Mouse (Mus musculus): ENCODE measurements at regions not wholly inside any gene's neighbourhood (a gene's known extent, or its start where the extent isn't known, plus 50 kb on each side); places are given as distances from the start of the nearest gene placed in this dataset.

DNA sequence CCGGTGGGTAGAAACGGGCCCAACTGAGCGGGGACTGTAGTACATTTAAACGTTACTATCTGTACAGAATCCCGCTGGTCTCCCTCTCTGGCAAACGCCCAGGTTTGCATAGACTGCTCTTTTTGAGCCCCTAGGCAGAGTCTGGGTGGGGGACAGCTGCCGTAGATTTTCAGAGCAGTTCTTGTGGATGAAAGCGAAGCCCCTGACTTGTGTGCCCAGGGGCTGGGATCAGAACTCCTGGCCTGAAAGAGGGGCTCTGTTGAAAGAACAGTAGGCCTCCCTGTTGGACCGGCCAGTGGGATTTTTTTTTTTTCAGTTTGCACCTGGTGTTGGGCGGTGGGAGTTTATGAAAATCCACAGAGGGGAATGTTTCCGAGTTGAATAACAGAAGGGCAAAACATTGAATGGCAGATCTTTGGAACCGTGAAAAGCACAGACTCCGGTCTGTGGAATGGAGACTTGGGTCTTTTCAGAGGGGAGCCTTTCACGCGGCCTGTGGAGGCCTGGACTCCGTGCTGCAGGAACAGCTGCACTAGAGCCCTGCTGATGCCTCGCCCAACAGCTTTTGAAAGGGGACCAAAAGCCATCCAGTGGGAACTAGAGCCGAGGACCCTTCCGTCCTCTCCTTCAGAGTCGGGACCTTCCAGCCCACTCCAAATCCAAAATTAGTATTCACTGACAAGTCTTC is 297.3 kb downstream of the Pik3r1 start:
- Histone ChIP-seq H3K9ac (replicated peaks; ENCODE audit: low read length) (no peak overlapping the region), H3K36me3 (ENCODE audit: insufficient read depth, low read length) (no peaks in the 10 kb centered on the region), H3K4me2 (replicated peaks; ENCODE audit: low read depth, low read length) (no peak overlapping the region), H3K27me3 (ENCODE audit: insufficient read depth, low read length) (no peaks in the 10 kb centered on the region), H3K4me3 (ENCODE audit: low read length) (no peak overlapping the region), H3K4me1 (ENCODE audit: insufficient read depth, low read length) (no peaks in the 10 kb centered on the region; the same call in 1 of the 2 replicates), H3K27ac (ENCODE audit: low read length) (no peak overlapping the region), H3K9me3 (ENCODE audit: low read length) (no peaks in the 10 kb centered on the region)
- WGBS = 83% methylated on average over 20 of the region's 20 CpGs
- no peak for ATAC-seq (ENCODE audit: low FRiP score, low TSS enrichment)

DNA sequence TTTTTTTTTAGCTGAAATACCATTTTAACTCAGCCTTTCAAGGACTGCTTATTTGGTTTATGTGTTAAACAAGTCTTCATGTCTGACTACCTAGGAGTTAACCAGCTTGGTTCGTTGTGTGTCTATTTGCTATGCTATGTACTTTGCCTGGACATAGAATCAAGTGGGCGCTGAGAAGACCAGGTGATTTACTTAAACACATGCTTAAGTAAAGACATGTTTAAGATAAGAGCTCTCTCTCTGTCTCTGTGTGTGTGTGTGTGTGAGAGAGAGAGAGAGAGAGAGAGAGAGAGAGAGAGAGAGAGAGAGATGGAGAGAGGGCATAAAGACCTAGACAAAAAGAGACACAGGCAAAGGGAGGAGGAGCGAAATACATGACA is 302.3 kb downstream of the Pik3r1 start:
- Histone ChIP-seq H3K4me2 (replicated peaks; ENCODE audit: low read depth, low read length) (no peak overlapping the region), H3K9ac (replicated peaks; ENCODE audit: low read length) (no peak overlapping the region), H3K4me1 (ENCODE audit: insufficient read depth, low read length) (peaks cover 8% of the 10 kb centered on the region), H3K36me3 (ENCODE audit: insufficient read depth, low read length) (no peaks in the 10 kb centered on the region), H3K4me3 (ENCODE audit: low read length) (no peak overlapping the region), H3K27ac (ENCODE audit: low read length) (peak overlapping the region; percentile 31; the same call in 1 of the 2 replicates), H3K9me3 (ENCODE audit: low read length) (no peaks in the 10 kb centered on the region), H3K27me3 (ENCODE audit: insufficient read depth, low read length) (no peaks in the 10 kb centered on the region)
- ATAC-seq (ENCODE audit: low FRiP score, low TSS enrichment) = no peak
- WGBS = 62% methylated on average over 3 of the region's 3 CpGs

DNA sequence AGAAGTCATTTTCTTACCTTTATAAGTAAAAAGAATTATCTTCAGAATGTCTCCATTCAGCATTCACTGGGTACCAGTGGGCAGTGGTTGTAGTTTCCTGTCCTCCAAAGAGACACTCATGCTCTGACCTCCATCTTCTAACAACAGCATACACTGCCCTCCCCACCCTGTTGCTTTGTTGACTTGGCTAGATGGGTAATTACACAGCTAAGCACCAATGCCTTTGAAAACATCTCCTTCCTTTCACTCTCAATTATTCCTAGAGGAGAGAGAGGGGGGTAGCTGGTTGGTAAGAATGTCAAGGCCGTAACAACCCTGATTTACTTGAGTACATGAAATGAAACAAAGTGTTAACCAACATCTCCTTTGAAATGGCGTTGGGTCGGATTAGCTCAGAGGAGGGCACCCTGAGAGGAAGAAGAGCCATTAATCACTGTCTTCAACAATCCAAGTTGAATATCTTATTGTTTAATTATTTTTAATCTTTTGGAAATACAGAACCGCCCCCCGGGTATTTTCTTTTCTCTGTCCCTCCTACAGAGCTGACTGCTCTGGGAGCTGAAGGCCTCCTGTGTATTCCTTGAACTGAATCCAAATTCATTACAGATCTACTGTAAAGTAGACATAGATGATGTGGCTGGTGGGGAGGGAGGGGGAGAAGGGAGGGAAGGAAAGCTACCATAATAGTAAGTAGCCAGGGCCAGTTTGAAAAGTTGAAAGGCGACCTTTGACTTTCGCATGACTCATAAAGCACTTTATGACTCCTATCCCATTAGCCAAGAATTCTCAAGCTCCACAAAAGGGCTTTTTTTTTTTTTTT is 302.9 kb downstream of the Pik3r1 start:
- Histone ChIP-seq H3K4me3 (ENCODE audit: low read length) (no peak overlapping the region), H3K4me2 (replicated peaks; ENCODE audit: low read depth, low read length) (no peak overlapping the region), H3K27ac (ENCODE audit: low read length) (peak overlapping the region; percentile 59), H3K9ac (replicated peaks; ENCODE audit: low read length) (no peak overlapping the region), H3K4me1 (ENCODE audit: insufficient read depth, low read length) (peaks cover 8% of the 10 kb centered on the region), H3K27me3 (ENCODE audit: insufficient read depth, low read length) (no peaks in the 10 kb centered on the region), H3K9me3 (ENCODE audit: low read length) (no peaks in the 10 kb centered on the region), H3K36me3 (ENCODE audit: insufficient read depth, low read length) (no peaks in the 10 kb centered on the region)
- ATAC-seq (ENCODE audit: low FRiP score, low TSS enrichment) = peak; percentile 94
- 25% methylated on average over 7 of the region's 7 CpGs for WGBS

DNA sequence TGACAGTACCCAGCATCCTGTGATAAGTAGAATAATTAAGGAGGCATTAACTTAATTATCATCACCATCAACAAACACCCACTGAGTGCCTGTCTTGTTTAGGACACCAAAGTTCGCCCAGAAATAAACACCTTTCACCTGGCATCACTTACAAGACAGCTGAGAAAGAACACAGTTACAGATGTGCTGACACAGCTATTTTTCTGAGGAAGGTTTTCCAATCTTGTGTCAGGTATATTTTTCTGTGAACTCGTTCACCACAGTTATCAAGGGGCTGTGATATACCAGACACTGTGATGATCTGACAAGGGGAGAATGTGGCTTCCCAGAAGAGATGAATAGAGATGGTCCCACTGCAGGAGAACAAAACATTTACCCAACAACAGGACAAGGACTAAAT is 311.1 kb downstream of the Pik3r1 start:
- Histone ChIP-seq H3K4me3 (ENCODE audit: low read length) (no peak overlapping the region), H3K36me3 (ENCODE audit: insufficient read depth, low read length) (no peaks in the 10 kb centered on the region), H3K4me1 (ENCODE audit: insufficient read depth, low read length) (no peaks in the 10 kb centered on the region), H3K9ac (replicated peaks; ENCODE audit: low read length) (no peak overlapping the region), H3K27ac (ENCODE audit: low read length) (no peak overlapping the region), H3K27me3 (ENCODE audit: insufficient read depth, low read length) (no peaks in the 10 kb centered on the region), H3K9me3 (ENCODE audit: low read length) (no peaks in the 10 kb centered on the region), H3K4me2 (replicated peaks; ENCODE audit: low read depth, low read length) (no peak overlapping the region)
- ATAC-seq (ENCODE audit: low FRiP score, low TSS enrichment) = no peak
- 64% methylated on average over 2 of the region's 2 CpGs for WGBS

DNA sequence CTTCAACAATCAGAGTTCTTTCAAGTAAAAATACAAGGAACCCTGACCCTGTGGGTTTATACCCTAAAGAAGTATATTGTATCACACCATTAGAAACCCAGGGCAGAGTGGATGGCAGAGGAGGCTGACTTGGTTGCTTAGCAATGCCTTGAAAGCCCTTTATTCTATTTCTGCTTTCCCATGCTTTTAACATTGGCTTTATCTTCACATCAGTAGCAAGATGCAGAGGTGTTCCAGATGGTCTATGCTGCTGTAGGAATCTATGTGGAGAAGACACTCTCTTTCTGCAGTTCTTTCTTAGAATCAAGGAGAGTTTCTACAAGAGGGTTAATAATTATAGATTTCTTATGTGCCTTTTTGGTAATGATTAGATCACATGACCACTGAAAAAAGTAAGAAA is 313.7 kb downstream of the Pik3r1 start:
- Histone ChIP-seq H3K27ac (ENCODE audit: low read length) (no peak overlapping the region), H3K4me2 (replicated peaks; ENCODE audit: low read depth, low read length) (no peak overlapping the region), H3K9me3 (ENCODE audit: low read length) (no peaks in the 10 kb centered on the region), H3K9ac (replicated peaks; ENCODE audit: low read length) (no peak overlapping the region), H3K4me3 (ENCODE audit: low read length) (no peak overlapping the region), H3K4me1 (ENCODE audit: insufficient read depth, low read length) (no peaks in the 10 kb centered on the region), H3K36me3 (ENCODE audit: insufficient read depth, low read length) (no peaks in the 10 kb centered on the region), H3K27me3 (ENCODE audit: insufficient read depth, low read length) (no peaks in the 10 kb centered on the region)
- ATAC-seq (ENCODE audit: low FRiP score, low TSS enrichment) = no peak

DNA sequence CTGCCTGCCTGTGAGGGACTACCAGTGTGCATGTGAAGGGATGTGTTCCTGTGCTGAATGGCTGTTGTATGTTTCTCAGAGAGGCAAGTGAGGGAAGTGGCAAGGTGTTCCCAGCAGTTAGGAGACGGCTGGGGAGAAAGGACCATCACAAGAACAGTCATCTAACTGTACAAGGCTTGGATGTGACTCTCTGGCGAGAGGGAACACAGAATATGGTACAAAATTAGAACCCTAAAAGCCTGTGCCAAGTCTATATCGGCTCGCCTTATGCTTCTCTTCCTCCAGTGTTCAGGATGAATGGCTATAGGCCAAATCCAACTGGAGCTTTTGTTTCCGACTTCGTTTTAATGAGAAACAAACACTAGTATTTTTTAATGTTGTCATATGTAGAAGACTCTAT is 317.5 kb downstream of the Pik3r1 start:
- Histone ChIP-seq H3K36me3 (ENCODE audit: insufficient read depth, low read length) (no peaks in the 10 kb centered on the region), H3K9ac (replicated peaks; ENCODE audit: low read length) (no peak overlapping the region), H3K4me2 (replicated peaks; ENCODE audit: low read depth, low read length) (no peak overlapping the region), H3K4me3 (ENCODE audit: low read length) (no peak overlapping the region), H3K9me3 (ENCODE audit: low read length) (no peaks in the 10 kb centered on the region), H3K4me1 (ENCODE audit: insufficient read depth, low read length) (no peaks in the 10 kb centered on the region), H3K27me3 (ENCODE audit: insufficient read depth, low read length) (no peaks in the 10 kb centered on the region), H3K27ac (ENCODE audit: low read length) (no peak overlapping the region)
- 87% methylated on average over 6 of the region's 6 CpGs for WGBS
- no peak for ATAC-seq (ENCODE audit: low FRiP score, low TSS enrichment)

DNA sequence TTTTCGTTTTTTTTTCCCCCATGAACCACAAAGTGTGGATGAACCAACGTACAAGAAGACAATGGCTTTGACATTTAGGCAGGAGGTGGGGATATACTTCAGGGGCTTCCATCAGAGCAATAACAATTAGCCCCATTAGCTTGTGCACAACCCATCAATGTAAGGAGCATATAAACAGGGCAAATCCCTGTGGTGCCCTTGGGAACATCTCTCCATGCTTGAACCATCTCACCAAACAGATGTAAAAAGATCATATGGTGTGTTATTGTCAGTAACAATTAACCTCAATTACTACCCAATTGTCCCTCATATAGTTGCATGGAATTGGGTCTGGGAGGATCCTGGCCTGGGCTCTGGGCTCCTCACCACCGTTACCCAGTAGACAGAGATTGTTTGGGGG is 328.5 kb downstream of the Pik3r1 start:
- no peak overlapping the region for H3K4me2 ChIP-seq (replicated peaks; ENCODE audit: low read depth, low read length)
- H3K27me3 ChIP-seq (ENCODE audit: insufficient read depth, low read length) = no peaks in the 10 kb centered on the region
- no peaks in the 10 kb centered on the region for H3K36me3 ChIP-seq (ENCODE audit: insufficient read depth, low read length)
- 0 out of 2 replicates have a peak, but pooled peaks cover 5% of the 10 kb centered on the region for H3K4me1 ChIP-seq (ENCODE audit: insufficient read depth, low read length)
- H3K9ac ChIP-seq (replicated peaks; ENCODE audit: low read length) = no peak overlapping the region
- no peak overlapping the region for H3K4me3 ChIP-seq (ENCODE audit: low read length)
- ATAC-seq (ENCODE audit: low FRiP score, low TSS enrichment) = no peak
- 40% methylated on average over 3 of the region's 3 CpGs for WGBS
- H3K27ac ChIP-seq (ENCODE audit: low read length) = no peak overlapping the region
- H3K9me3 ChIP-seq (ENCODE audit: low read length) = no peaks in the 10 kb centered on the region

DNA sequence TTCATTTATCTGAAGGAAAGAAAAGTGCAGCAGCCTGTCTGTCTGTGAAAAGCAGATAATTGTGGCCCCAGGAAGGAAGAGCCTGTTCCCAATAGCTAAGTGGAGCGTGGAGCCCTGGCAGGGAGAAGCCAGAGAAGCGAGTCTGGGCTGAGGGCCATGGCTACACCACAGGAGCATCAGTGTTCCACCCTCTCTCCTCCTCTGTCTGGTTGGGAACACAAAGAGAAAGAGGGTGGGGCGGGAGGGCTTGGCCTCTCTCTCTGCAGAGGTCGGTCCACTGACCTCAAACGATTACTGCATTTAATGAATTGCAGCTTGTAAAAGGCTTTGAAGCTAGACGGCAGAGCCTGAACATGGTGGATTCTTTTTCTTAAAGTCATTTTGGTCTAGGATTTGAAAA is 329.0 kb downstream of the Pik3r1 start:
- Histone ChIP-seq H3K4me1 (ENCODE audit: insufficient read depth, low read length) (0 out of 2 replicates have a peak, but pooled peaks cover 5% of the 10 kb centered on the region), H3K9ac (replicated peaks; ENCODE audit: low read length) (no peak overlapping the region), H3K27me3 (ENCODE audit: insufficient read depth, low read length) (no peaks in the 10 kb centered on the region), H3K9me3 (ENCODE audit: low read length) (no peaks in the 10 kb centered on the region), H3K36me3 (ENCODE audit: insufficient read depth, low read length) (no peaks in the 10 kb centered on the region), H3K4me3 (ENCODE audit: low read length) (no peak overlapping the region), H3K4me2 (replicated peaks; ENCODE audit: low read depth, low read length) (no peak overlapping the region), H3K27ac (ENCODE audit: low read length) (no peak overlapping the region)
- 22% methylated on average over 6 of the region's 6 CpGs for WGBS
- peak; percentile 63; the same call in 1 of the 2 replicates for ATAC-seq (ENCODE audit: low FRiP score, low TSS enrichment)

DNA sequence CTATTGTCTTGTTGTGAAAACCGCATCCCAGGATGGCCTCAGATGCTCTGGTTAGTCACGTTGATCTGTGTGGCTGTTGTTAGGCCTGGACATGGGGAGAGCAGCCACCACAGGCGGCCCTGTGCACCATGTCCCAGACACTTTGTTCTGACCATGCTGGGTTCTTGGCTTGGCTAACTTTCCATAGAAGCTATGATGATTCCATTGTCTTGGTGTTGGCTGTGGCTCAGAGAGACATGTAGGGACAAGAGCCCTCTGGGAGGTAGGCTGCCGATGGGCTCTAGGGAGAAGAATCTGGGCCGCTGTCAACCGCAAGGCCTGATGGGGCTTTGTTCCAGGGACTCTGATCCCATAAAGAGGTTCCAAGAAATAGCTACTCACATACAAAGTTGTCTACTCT is 334.9 kb downstream of the Pik3r1 start:
- Histone ChIP-seq H3K27ac (ENCODE audit: low read length) (no peak overlapping the region), H3K9ac (replicated peaks; ENCODE audit: low read length) (no peak overlapping the region), H3K4me3 (ENCODE audit: low read length) (no peak overlapping the region), H3K4me1 (ENCODE audit: insufficient read depth, low read length) (peaks cover 3% of the 10 kb centered on the region), H3K9me3 (ENCODE audit: low read length) (no peaks in the 10 kb centered on the region), H3K4me2 (replicated peaks; ENCODE audit: low read depth, low read length) (no peak overlapping the region), H3K36me3 (ENCODE audit: insufficient read depth, low read length) (no peaks in the 10 kb centered on the region), H3K27me3 (ENCODE audit: insufficient read depth, low read length) (no peaks in the 10 kb centered on the region)
- WGBS = 94% methylated on average over 6 of the region's 6 CpGs
- ATAC-seq (ENCODE audit: low FRiP score, low TSS enrichment) = no peak

Data from kidney, embryonic 16.5 days (tissue).